Mouse (Mus musculus) cerebral cortex, adult 2 months (tissue): Measurements from ENCODE around the gene Fam222b.

Source experiments
- WGBS: fragments of 180-500 bp; shearing (Covaris S2); methylation state at CpG from one replicate; pipeline ENCODE4 v1.1.7; 2018; 5-methylcytosine and 5-hydroxymethylcytosine counted together

The Fam222b gene

GRCm38 (mm10) chr11:78181830-78182357, 87.4 kb downstream of the Fam222b start:
- WGBS, result 44% methylated on average over 2 of the region's 2 CpGs

- WGBS, result 4% methylated on average over 7 of the region's 7 CpGs
These were observed 88.0 kb downstream of the Fam222b start for GRCm38 (mm10) chr11:78182450-78182849.

GRCm38 (mm10) chr11:78182961-78183844, 88.7 kb downstream of the Fam222b start, which contains the start of gene Rpl23a:
TSS of gene Rpl23a (minus strand) at chr11:78183584.
- under 1% methylated on average over 38 of the region's 38 CpGs for WGBS

GRCm38 (mm10) chr11:78183884-78184514, 89.5 kb downstream of the Fam222b start:
- WGBS, result 49% methylated on average over 10 of the region's 10 CpGs

GRCm38 (mm10) chr11:78184702-78185101, 90.2 kb downstream of the Fam222b start:
- 85% methylated on average over 6 of the region's 6 CpGs for WGBS

- WGBS, result under 1% methylated on average over 80 of the region's 80 CpGs
These were observed 94.1 kb downstream of the Fam222b start, which contains the start of gene Rab34 for GRCm38 (mm10) chr11:78188331-78189233. TSS of gene Rab34 (plus strand) at chr11:78188430.

GRCm38 (mm10) chr11:78189234-78190040, 95.0 kb downstream of the Fam222b start:
- 2% methylated on average over 42 of the region's 42 CpGs for WGBS

GRCm38 (mm10) chr11:78190041-78190440, 95.6 kb downstream of the Fam222b start:
- 73% methylated on average over 6 of the region's 6 CpGs for WGBS

- 64% methylated on average over 1 of the region's 1 CpGs for WGBS
These were observed 98.7 kb downstream of the Fam222b start, which contains the start of gene Proca1 for GRCm38 (mm10) chr11:78193113-78193512. TSS of gene Proca1 (plus strand) at chr11:78193392.

- 9% methylated on average over 30 of the region's 30 CpGs for WGBS
These were observed 100.1 kb downstream of the Fam222b start for GRCm38 (mm10) chr11:78194411-78195100.

- 65% methylated on average over 23 of the region's 23 CpGs for WGBS
These were observed 100.8 kb downstream of the Fam222b start for GRCm38 (mm10) chr11:78195101-78195863.

GRCm38 (mm10) chr11:78202372-78202771, 107.9 kb downstream of the Fam222b start:
- 87% methylated on average over 3 of the region's 3 CpGs for WGBS

- WGBS, result 65% methylated on average over 6 of the region's 6 CpGs
These were observed 109.8 kb downstream of the Fam222b start for GRCm38 (mm10) chr11:78204287-78204686.

GRCm38 (mm10) chr11:78205361-78206206, 111.1 kb downstream of the Fam222b start:
- 57% methylated on average over 13 of the region's 13 CpGs for WGBS
